Mouse (Mus musculus): Measurements from ENCODE around the gene Slc4a8. TPM values are rescaled to one million over a fixed set of nuclear protein-coding genes. Genes with fewer than 3 reads are reported as not detected.

Slc4a8 gene
- total RNA-seq, 2 experiments from 2014 or later: 4.4 to 6.9 TPM

- peak; percentile 78 to 87 for DNase-seq
- intact Hi-C loops (cut with DNase I): no loop called here
Measured at GRCm38 (mm10) chr15:100873155-100873554, 111.6 kb downstream of the Slc4a8 start.

Other genes with a start within 250 kb of the Slc4a8 start
- 10 to 100 TPM; 14.3 to 15.8 TPM for gene Tfcp2, start 209.7 kb upstream of the Slc4a8 start, total RNA-seq (2021)
- 10 to 100 TPM; 13.2 to 14.6 TPM for gene Pou6f1, start 161.8 kb upstream of the Slc4a8 start, total RNA-seq (2021)
- 100 to 1,000 TPM; 146 to 158 TPM for gene Dazap2, start 146.4 kb upstream of the Slc4a8 start, total RNA-seq (2021)
- 10 to 100 TPM; 14.8 to 17.1 TPM for gene Smagp, start 124.8 kb upstream of the Slc4a8 start, total RNA-seq (2021)
- gene Bin2, start 92.2 kb upstream of the Slc4a8 start, total RNA-seq (2021): 1 to 10 TPM; 1.8 to 3.9 TPM
- 1 to 10 TPM in 1 of 2 experiments, under 1 TPM in 1; 0.51 to 1.1 TPM for gene Cela1, start 73.8 kb upstream of the Slc4a8 start, total RNA-seq (2021)
- gene Galnt6, start 32.4 kb upstream of the Slc4a8 start, total RNA-seq (2021): 1 to 10 TPM; 1.5 to 1.8 TPM
- gene Scn8a, start 108.1 kb downstream of the Slc4a8 start, total RNA-seq (2021): under 1 TPM; 0.48 to 0.76 TPM